Mouse (Mus musculus) heart, embryonic 13.5 days (tissue): Measurements from ENCODE around the gene A630076J17Rik. TPM values are rescaled to one million over a fixed set of nuclear protein-coding genes. Genes with fewer than 3 reads are reported as not detected.

Experiments used
- ATAC-seq: fragments of 200-750 bp; cut with Nextera tagmentation; 2 replicates; pipeline ENCODE4 v1.8.0; 2017; ENCODE audit warnings: moderate TSS enrichment; ENCODE audit not compliant: insufficient number of reproducible peaks, low FRiP score, low TSS enrichment; ENCODE audit errors: extremely low read depth
- H3K27ac ChIP-seq: fragments of 300-500 bp; sonication (generic); replicated peaks from 2 replicates; pipeline ENCODE4 v1.5.1; 2015; ENCODE audit warnings: moderate library complexity, mild to moderate bottlenecking, inconsistent platforms
- H3K27me3 ChIP-seq: fragments of 300-500 bp; sonication (generic); replicated peaks from 2 replicates; pipeline ENCODE4 v1.6.1; 2015; ENCODE audit warnings: mild to moderate bottlenecking, inconsistent platforms
- H3K36me3 ChIP-seq: fragments of 300-500 bp; sonication (generic); 2 replicates; pipeline ENCODE4 v1.6.1; 2015; ENCODE audit warnings: mild to moderate bottlenecking, inconsistent platforms
- H3K4me1 ChIP-seq: fragments of 300-500 bp; sonication (generic); 2 replicates; pipeline ENCODE4 v1.6.1; 2015; ENCODE audit warnings: inconsistent platforms
- H3K4me2 ChIP-seq: fragments of 300-500 bp; sonication (generic); 2 replicates; pipeline ENCODE4 v1.6.1; 2015; ENCODE audit warnings: inconsistent platforms, mild to moderate bottlenecking, moderate library complexity
- H3K4me3 ChIP-seq: fragments of 300-500 bp; sonication (generic); 2 replicates; pipeline ENCODE4 v1.5.1; 2015; ENCODE audit warnings: moderate library complexity, mild to moderate bottlenecking, inconsistent platforms
- H3K9ac ChIP-seq: fragments of 300-500 bp; sonication (generic); 2 replicates; pipeline ENCODE4 v1.6.1; 2015; ENCODE audit warnings: inconsistent platforms, mild to moderate bottlenecking, moderate library complexity
- H3K9me3 ChIP-seq: fragments of 300-500 bp; sonication (generic); 2 replicates; pipeline ENCODE4 v1.6.1; 2016; ENCODE audit warnings: inconsistent platforms
- WGBS: fragments of 180-500 bp; shearing (Covaris S2); methylation state at CpG from one replicate; pipeline ENCODE4 v1.1.7; 2015; ENCODE audit warnings: mixed read lengths; 5-methylcytosine and 5-hydroxymethylcytosine counted together
- polyA plus RNA-seq: library from polyadenylated mRNA; unstranded; fragments of >200 nt; fragmentation: Nextera tagmentation; extraction: Ambion mirVana; gene quantifications from 2 replicates; pipeline ENCODE4 v1.2.1, GENCODE M21; 2015

The A630076J17Rik gene
- polyA plus RNA-seq, 1 experiment from 2014 or later, result not detected

DNA sequence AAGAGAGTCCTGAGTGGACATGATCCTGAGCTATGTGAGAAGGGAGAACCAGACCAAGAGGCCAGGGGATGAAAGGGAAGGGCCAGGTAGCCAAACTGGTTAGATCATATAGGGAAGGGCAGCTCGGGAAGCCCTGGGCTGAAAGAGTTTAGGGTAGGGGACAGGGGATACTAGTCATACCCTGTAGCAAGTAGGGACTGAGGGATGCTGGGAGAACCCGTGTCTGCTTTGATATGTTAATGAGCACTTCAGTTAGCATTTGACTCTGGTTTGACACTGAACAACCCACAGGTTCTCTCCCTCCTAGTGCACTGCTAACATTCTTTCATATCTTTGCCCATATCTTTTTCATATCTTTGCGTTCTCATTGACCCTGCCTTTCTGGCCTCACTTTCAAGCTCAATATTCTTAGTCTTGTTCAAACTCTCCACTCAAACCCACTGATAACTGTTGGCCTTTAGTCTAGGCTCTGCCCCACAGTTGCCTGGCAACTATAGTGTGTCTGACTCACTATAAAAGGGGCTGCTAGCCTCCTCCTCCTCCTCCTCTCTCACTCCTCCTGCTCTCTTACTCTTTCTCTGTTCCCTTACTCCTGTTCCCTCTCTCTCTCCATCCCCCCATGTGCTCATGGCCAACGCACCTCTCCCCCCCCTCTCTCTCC is 23.8 kb upstream of the A630076J17Rik start:
- WGBS, result 35% methylated on average over 4 of the region's 4 CpGs
- Histone ChIP-seq H3K9me3 (no peaks in the 10 kb centered on the region), H3K27me3 (0 out of 2 replicates have a peak, but pooled peaks cover 5% of the 10 kb centered on the region), H3K36me3 (no peaks in the 10 kb centered on the region), H3K4me3 (no peak overlapping the region), H3K4me2 (no peak overlapping the region), H3K9ac (no peak overlapping the region), H3K27ac (no peak overlapping the region), H3K4me1 (peaks cover 7% of the 10 kb centered on the region)
- ATAC-seq, result no peak

DNA sequence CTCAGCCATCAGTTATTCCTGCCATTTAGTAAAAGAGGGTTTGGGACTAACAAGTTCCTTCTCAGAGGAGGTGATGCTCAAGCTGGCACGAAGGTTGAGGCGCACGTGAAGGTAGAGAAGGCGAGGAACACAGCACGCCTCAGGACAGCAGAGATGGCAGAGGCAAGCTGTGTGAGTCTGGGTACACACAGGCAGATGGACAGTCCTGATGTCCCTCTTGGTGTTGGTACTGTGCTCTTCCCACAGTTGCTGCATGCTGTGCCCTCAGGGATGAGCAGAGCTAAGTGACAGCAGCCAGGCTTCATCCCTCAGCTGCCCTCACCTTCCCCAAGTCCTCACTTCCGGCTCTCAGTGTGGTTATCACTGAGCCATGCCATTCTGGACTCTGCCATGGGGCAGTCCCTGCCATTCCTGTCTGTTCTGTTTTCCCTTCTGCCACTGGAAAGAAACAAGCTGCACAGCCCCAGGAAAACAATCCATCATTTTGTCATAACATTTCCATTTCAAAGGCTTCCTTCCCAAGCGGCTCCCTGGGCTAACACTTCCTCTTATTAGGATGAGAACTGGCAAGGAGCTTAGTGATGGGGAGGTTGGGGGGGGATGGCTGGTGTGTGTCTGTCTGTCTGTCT is 22.7 kb upstream of the A630076J17Rik start:
- ATAC-seq, result no peak
- Histone ChIP-seq H3K36me3 (no peaks in the 10 kb centered on the region), H3K9me3 (no peaks in the 10 kb centered on the region), H3K9ac (no peak overlapping the region), H3K4me1 (peaks cover 7% of the 10 kb centered on the region), H3K27me3 (0 out of 2 replicates have a peak, but pooled peaks cover 5% of the 10 kb centered on the region), H3K4me2 (no peak overlapping the region), H3K4me3 (no peak overlapping the region), H3K27ac (no peak overlapping the region)
- 53% methylated on average over 7 of the region's 7 CpGs for WGBS

DNA sequence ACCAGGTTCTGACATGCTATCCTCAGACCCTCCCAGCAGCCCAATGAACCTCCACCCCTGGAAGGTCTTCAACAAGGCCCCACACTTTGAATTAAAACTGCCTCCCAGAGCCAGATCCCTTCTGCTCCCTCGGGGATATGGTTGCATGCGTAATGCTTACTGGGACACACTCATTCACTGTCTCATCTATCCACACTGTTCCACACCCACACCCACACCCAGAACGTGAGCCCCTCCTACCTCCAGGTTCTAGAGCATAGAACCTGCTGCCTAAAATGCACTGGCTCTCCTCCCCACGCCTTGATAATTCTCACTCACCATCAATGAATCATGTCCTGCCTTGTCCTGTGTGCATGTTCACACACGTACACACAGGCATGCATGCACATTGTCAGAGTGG is 15.8 kb upstream of the A630076J17Rik start:
- no peak overlapping the region for H3K4me3 ChIP-seq
- H3K36me3 ChIP-seq, result no peaks in the 10 kb centered on the region
- ATAC-seq, result no peak
- H3K4me1 ChIP-seq, result no peaks in the 10 kb centered on the region
- WGBS, result 68% methylated on average over 5 of the region's 5 CpGs
- no peak overlapping the region for H3K4me2 ChIP-seq
- no peaks in the 10 kb centered on the region for H3K9me3 ChIP-seq
- no peak overlapping the region for H3K9ac ChIP-seq
- peaks cover 5% of the 10 kb centered on the region; the same call in 1 of the 2 replicates for H3K27me3 ChIP-seq
- H3K27ac ChIP-seq, result no peak overlapping the region

DNA sequence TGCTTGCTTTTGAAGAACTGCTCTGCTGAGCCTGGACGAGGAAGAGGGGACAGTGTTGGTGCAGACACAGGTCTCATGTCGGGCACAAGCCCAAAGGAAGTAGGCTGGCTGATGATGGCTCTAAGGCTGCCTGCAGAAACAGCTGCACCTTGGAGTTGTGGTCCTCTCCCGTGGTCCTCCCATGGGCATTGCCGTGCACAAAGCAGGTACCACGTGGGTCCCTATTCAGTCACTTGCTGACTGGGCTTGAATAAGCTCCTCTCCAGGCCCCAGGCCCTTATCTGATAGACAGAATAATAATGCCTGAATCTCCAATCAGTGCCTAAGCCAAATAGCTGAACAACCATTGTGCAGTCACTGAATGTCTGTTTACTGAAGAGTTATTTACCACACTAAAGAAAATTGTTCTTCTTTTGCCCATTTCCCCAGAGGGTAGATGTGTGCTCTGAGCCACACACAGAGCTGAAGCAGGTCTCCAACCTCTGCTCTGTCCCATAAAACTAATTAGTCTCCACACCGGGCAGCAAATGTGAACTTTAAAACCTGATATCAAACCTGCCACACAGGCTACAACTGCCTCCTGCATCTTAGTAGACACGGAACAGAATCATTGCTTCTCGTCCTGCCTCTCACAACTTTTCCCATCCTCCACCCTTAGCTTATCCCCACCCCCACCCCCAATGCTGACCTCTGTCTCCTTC is 13.9 kb upstream of the A630076J17Rik start:
- Histone ChIP-seq H3K27me3 (peaks cover 7% of the 10 kb centered on the region; the same call in 1 of the 2 replicates), H3K9ac (no peak overlapping the region), H3K4me2 (no peak overlapping the region), H3K36me3 (no peaks in the 10 kb centered on the region), H3K27ac (no peak overlapping the region), H3K9me3 (no peaks in the 10 kb centered on the region), H3K4me3 (no peak overlapping the region), H3K4me1 (no peaks in the 10 kb centered on the region)
- ATAC-seq, result no peak
- WGBS, result 59% methylated on average over 8 of the region's 8 CpGs

DNA sequence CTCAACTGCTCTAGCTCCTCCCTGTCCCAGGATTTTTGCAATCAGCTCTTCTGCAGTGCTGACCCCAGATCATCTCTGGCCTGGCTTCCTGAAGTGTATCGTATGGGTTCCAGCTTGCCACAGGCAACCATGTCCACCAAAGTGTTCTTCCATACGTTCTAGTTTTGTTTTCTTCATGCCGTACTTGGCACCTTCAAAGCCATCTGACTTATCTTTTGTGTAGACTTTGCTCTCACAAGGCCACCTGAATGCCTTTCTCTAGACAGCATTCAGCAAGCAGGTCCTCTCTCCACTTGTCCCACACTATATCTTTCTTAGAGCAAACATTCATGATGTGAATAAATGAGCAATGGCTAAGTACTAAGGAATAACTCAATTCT is 13.3 kb upstream of the A630076J17Rik start:
- no peak overlapping the region for H3K4me3 ChIP-seq
- H3K9me3 ChIP-seq, result no peaks in the 10 kb centered on the region
- peaks cover 7% of the 10 kb centered on the region; the same call in 1 of the 2 replicates for H3K27me3 ChIP-seq
- 76% methylated on average over 3 of the region's 3 CpGs for WGBS
- no peaks in the 10 kb centered on the region for H3K4me1 ChIP-seq
- H3K9ac ChIP-seq, result no peak overlapping the region
- H3K36me3 ChIP-seq, result no peaks in the 10 kb centered on the region
- no peak overlapping the region for H3K4me2 ChIP-seq
- no peak for ATAC-seq
- H3K27ac ChIP-seq, result no peak overlapping the region

DNA sequence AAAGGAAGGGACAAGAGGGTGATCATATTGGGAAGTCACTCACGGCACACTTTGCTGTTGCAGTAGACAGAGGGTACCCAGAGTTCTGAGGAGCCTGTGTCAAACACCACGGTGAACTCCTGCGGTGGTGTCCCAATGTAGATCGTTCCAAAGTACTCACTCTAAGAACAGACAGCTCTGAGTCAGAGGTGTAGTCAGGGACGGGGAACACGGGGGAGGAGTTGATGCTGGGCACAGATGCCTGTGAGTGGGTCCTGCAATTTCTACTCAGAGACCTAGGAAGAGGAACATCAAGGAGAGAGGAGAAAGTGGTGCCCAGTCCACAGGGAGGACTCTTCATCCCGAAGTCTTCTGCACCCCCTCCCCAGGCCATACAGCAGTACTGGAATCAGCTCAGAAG is 11.8 kb upstream of the A630076J17Rik start:
- H3K27ac ChIP-seq, result no peak overlapping the region
- no peak overlapping the region for H3K9ac ChIP-seq
- peaks cover 3% of the 10 kb centered on the region; the same call in 1 of the 2 replicates for H3K4me1 ChIP-seq
- ATAC-seq, result no peak
- H3K4me3 ChIP-seq, result no peak overlapping the region
- H3K36me3 ChIP-seq, result no peaks in the 10 kb centered on the region
- H3K27me3 ChIP-seq, result peaks cover 7% of the 10 kb centered on the region; the same call in 1 of the 2 replicates
- H3K4me2 ChIP-seq, result no peak overlapping the region
- no peaks in the 10 kb centered on the region for H3K9me3 ChIP-seq
- WGBS, result 81% methylated on average over 7 of the region's 7 CpGs

DNA sequence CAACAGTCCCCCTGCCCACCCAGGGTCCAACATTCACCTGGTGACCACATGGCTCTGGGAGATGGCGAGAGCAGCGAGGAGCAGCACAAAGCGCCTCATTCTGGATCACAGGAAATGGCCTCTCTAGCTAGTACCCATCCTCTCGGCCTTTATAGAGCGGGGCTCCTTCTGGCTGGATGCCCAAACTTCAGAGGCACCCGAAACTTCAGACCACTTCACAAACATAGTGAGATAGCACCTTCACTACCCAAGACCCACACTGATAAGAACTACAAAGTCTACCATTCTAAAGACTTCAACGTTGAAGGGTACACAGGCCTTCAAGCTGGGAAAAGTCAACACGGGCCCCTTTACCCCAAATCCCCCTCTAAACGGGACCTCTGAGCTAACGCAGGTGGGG is 8.8 kb upstream of the A630076J17Rik start, which contains the start of gene Cym:
Gene Cym (minus strand): TSS at position 125 of the 400 bp plus-strand sequence.
- Histone ChIP-seq H3K27ac (no peak within 1 kb of the TSS), H3K4me1 (peaks cover 3% of the 10 kb centered on the region; the same call in 1 of the 2 replicates), H3K36me3 (no peaks in the 10 kb centered on the region), H3K27me3 (peaks cover 7% of the 10 kb centered on the region; the same call in 1 of the 2 replicates), H3K4me3 (no peak within 1 kb of the TSS), H3K9me3 (peaks cover 7% of the 10 kb centered on the region; the same call in 1 of the 2 replicates), H3K9ac (no peak within 1 kb of the TSS), H3K4me2 (no peak within 1 kb of the TSS)
- ATAC-seq, result no peak
- WGBS, result 66% methylated on average over 10 of the region's 10 CpGs

DNA sequence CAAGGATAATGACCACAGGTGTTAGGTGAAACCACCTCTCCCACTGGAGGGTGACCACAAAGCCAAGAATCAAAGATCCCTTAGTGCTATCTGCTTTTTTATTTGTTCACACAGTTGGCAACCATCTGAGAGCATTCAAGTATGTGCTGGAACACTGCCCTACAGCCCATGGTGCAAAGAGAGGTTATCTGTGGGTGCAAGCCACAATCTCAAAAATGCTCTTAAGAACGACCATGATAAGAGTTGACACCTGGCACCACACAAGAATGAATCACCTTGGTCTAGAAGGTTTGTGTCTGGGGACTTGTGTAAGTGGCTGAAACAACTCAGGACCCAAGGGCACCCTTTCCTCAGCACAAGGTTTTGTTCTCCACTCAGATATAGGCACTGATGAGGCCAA is 7.2 kb upstream of the A630076J17Rik start:
- peaks cover 7% of the 10 kb centered on the region; the same call in 1 of the 2 replicates for H3K9me3 ChIP-seq
- WGBS, result 32% methylated on average over 1 of the region's 1 CpGs
- no peak overlapping the region for H3K27ac ChIP-seq
- H3K4me2 ChIP-seq, result no peak overlapping the region
- no peak for ATAC-seq
- H3K27me3 ChIP-seq, result peaks cover 7% of the 10 kb centered on the region; the same call in 1 of the 2 replicates
- no peak overlapping the region for H3K4me3 ChIP-seq
- peaks cover 3% of the 10 kb centered on the region; the same call in 1 of the 2 replicates for H3K4me1 ChIP-seq
- H3K36me3 ChIP-seq, result no peaks in the 10 kb centered on the region
- H3K9ac ChIP-seq, result no peak overlapping the region

DNA sequence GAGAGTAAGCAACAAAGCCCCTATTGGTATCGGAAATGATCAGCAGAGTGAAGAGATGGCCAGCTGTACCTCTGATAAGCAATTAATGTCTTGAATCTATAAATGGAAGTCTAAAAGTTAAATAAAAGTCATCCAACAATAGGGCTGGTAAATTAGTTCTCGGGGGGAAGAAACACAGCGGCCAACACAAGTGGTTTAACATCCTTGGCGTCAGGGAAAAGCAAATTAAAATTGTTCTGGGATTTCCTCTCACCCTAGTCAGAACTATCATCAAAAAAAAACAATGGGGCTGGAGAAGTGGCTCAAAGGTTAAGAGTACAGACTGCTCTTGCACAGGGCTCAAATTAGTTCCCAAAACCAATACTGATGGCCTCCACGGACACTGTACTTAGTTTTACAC is 4.6 kb upstream of the A630076J17Rik start:
- WGBS, result 77% methylated on average over 5 of the region's 5 CpGs
- no peak overlapping the region for H3K4me2 ChIP-seq
- no peak for ATAC-seq
- H3K36me3 ChIP-seq, result no peaks in the 10 kb centered on the region
- no peak overlapping the region for H3K4me3 ChIP-seq
- H3K9me3 ChIP-seq, result peaks cover 7% of the 10 kb centered on the region; the same call in 1 of the 2 replicates
- H3K9ac ChIP-seq, result no peak overlapping the region
- no peak overlapping the region for H3K27ac ChIP-seq
- peaks cover 11% of the 10 kb centered on the region for H3K4me1 ChIP-seq
- H3K27me3 ChIP-seq, result 0 out of 2 replicates have a peak, but pooled peaks cover 5% of the 10 kb centered on the region

DNA sequence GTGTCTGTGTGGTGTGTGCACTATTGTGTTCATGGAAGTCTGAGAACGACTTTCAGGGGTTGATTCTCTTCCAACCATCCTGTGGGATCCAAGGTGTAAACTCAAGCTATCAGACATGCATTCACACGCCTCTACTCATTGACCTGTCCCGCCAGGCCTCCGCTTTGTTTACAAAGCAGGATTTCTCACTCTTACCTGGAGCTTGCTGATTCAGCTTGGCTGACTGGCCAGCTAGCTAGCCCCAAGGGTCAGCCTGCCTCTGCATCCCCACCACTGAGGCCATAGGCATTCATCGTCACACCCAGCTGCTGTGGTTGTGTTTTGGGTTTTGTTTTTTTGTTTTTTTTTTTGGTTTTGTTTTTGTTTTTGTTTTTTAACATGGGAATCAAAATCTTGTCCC is 1.2 kb upstream of the A630076J17Rik start:
- Histone ChIP-seq H3K4me2 (no peak overlapping the region), H3K27ac (no peak overlapping the region), H3K36me3 (no peaks in the 10 kb centered on the region), H3K4me1 (peaks cover 12% of the 10 kb centered on the region), H3K27me3 (peaks cover 27% of the 10 kb centered on the region), H3K9ac (no peak overlapping the region), H3K9me3 (peaks cover 6% of the 10 kb centered on the region; the same call in 1 of the 2 replicates), H3K4me3 (no peak overlapping the region)
- 68% methylated on average over 5 of the region's 5 CpGs for WGBS
- ATAC-seq, result no peak

DNA sequence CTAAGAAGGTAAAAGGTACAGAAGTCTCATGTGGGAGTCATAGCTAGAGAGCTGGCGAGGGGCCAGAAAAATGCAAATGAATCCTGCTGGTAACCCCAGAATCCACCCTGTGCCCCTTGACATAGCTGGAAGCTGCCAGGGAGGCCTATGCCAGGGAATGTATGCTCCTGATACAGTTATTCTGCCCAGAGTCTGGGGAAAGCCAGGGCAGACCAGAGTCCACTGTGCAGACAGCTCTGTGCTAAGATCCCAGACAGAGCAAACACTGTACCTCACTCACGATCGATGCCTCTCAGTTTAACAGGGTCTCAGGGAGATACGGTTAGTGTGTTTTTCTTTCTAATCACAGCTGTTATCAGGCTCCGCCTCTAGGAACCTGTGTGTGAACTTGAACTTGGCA is 592 bp upstream of the A630076J17Rik start:
- Histone ChIP-seq H3K9me3 (no peaks in the 10 kb centered on the region), H3K4me2 (no peak overlapping the region), H3K9ac (no peak overlapping the region), H3K4me1 (peaks cover 12% of the 10 kb centered on the region), H3K27ac (no peak overlapping the region), H3K27me3 (peaks cover 27% of the 10 kb centered on the region), H3K36me3 (no peaks in the 10 kb centered on the region), H3K4me3 (no peak overlapping the region)
- no peak for ATAC-seq
- 32% methylated on average over 5 of the region's 5 CpGs for WGBS
